Mouse (Mus musculus): Measurements from ENCODE around the gene Abcb1b. TPM values are rescaled to one million over a fixed set of nuclear protein-coding genes. Genes with fewer than 3 reads are reported as not detected.

Gene Abcb1b
- polyA plus RNA-seq (2014; fragmentation: Illumina TruSeq; extraction: RNeasy Lipid Tissue Mini Kit (QIAGEN cat#74804); ENCODE audit: low replicate concordance) = 2.0 TPM

DNA sequence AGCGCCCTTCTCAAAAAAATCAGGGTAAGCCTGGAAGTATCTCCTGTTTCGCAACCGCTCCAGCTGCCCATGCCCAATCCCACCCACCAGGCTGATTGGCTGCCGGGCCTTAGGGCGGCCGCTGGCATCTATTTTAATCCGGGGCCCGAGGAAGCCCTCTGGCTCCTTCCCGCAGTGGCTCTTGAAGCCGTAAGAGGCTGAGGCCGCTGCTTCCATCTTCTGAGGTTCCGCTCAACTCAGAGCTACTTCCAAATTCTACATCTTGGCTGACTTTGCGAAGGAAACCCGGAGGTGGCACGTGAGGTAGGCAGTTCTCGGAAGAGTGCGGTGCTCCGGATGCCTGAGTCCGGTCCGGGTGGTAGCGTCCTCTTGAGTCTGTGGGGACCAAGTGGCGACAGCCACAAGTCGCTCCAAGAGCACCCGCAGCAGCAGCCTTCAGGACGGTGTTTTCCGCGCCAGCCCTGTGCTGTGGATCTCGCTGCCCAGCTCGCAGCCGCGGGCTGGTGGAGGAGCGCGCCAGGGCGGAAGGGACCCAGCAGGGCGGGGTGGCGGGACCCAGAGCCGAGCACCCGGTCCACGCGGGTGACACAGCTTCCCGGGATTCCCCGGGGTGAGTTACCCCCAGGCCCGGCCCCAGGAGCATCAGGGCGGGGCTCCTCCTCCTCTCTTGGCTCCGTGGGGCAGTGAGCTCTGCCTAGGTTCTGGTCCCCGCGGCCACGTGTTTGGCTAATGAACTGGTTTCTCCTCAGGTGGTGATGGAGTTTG, at the start of gene Abcb1b:
Gene Abcb1b, plus strand, starts transcription at position 161 of the 765 bp plus-strand sequence.

DNA sequence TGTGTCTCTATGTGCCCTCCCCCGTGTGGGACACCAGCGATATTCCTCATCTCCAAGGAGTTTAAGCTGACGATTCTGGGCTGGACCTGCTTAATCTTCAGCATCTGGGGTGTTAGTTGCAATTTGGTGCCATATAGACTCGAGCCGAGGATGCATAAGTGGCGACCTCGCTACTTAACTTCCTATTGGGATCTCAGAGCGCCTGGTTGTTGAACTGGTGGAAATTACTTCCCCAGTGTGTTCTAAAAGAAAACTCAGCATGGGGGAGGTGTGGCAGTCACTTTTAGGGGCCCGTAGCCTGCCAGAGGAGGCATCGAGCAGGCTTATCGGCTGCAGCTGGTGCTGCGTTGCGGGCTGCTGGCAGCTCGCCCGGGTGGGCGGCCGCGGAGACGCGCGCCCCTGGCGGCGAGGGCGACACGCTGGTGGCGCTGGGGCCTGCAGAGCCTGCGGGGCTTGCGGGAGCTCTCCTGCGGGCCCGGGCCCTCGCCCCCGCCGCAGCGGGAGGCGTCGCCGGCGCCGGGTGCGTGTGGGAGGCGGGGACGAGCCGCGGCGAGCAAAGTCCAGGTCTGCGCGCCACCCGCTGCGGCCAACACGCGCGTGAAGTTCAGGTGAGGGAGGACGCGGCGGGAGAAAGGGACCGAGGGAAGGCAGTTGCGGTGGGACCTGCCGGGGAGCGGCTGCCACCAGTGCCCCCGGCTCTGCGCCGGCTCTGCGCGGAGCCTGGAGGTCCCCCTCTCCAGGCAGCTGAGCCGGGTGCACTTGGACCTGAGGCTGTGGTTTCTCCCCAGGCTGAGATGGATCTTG, 95.6 kb downstream of the Abcb1b start, which contains the start of gene Abcb4:
Gene Abcb4, plus strand, starts transcription at position 418 of the 804 bp plus-strand sequence.

Other genes with a start within 250 kb of the Abcb1b start
- 24.7 TPM for gene Rundc3b, start 175.2 kb upstream of the Abcb1b start, polyA plus RNA-seq (2014; fragmentation: Illumina TruSeq; extraction: RNeasy Lipid Tissue Mini Kit (QIAGEN cat#74804); ENCODE audit: low replicate concordance)
- 160 TPM for gene Abcb1a, start 138.1 kb upstream of the Abcb1b start, polyA plus RNA-seq (2014; fragmentation: Illumina TruSeq; extraction: RNeasy Lipid Tissue Mini Kit (QIAGEN cat#74804); ENCODE audit: low replicate concordance)
- not detected for gene Abcb4, start 95.6 kb downstream of the Abcb1b start, polyA plus RNA-seq (2014; fragmentation: Illumina TruSeq; extraction: RNeasy Lipid Tissue Mini Kit (QIAGEN cat#74804); ENCODE audit: low replicate concordance)
- gene Crot, start 199.2 kb downstream of the Abcb1b start, polyA plus RNA-seq (2014; fragmentation: Illumina TruSeq; extraction: RNeasy Lipid Tissue Mini Kit (QIAGEN cat#74804); ENCODE audit: low replicate concordance) = 573 TPM